Mouse (Mus musculus): ENCODE data around the gene Pak6. TPM values are rescaled to one million over a fixed set of nuclear protein-coding genes. Genes with fewer than 3 reads are reported as not detected.

The Pak6 gene
- polyA plus RNA-seq, 1 experiment = 0.06 TPM

GRCm38 (mm10) chr2:118723693-118724486 is 60.8 kb downstream of the Pak6 start:
- H3K27me3 ChIP-seq (ENCODE audit: control insufficient read depth, insufficient read depth, insufficient read length) = peaks cover 70% of the 10 kb centered on the region
- no peak overlapping the region for H3K4me3 ChIP-seq

GRCm38 (mm10) chr2:118725511-118725910 is 62.4 kb downstream of the Pak6 start:
- H3K36me3 ChIP-seq (ENCODE audit: control insufficient read depth, insufficient read depth) = no peaks in the 10 kb centered on the region
- TF ChIP-seq TCF12 (IDR thresholded peaks at IDR 0.05; ENCODE audit: insufficient read depth, poor library complexity, severe bottlenecking) (no peak), TCF3 (IDR thresholded peaks at IDR 0.05; ENCODE audit: insufficient read length, low read depth) (no peak), MAX (IDR thresholded peaks at IDR 0.05; ENCODE audit: low read depth) (no peak), SRF (IDR thresholded peaks at IDR 0.05; ENCODE audit: control insufficient read depth, insufficient read length, low read depth) (no peak), MYOG (IDR thresholded peaks at IDR 0.05; ENCODE audit: control insufficient read depth in 1 of 3, insufficient read depth in 1 of 3, insufficient read length in 2 of 3, low read depth in 2 of 3) (no peak), CEBPB (IDR thresholded peaks at IDR 0.05; ENCODE audit: insufficient read depth, poor library complexity, severe bottlenecking) (no peak), REST (IDR thresholded peaks at IDR 0.05; ENCODE audit: insufficient read depth, insufficient read length) (no peak), E2F4 (IDR thresholded peaks at IDR 0.05; ENCODE audit: insufficient read depth) (no peak), USF1 (IDR thresholded peaks at IDR 0.05; ENCODE audit: low read depth) (no peak), POLR2AphosphoS2 (IDR thresholded peaks at IDR 0.05; ENCODE audit: insufficient read length, low read depth) (no peak), MYOD1 (IDR thresholded peaks at IDR 0.05; ENCODE audit: control insufficient read depth in 1 of 3, insufficient read length in 2 of 3, low read depth in 2 of 3) (no peak), POLR2A (IDR thresholded peaks at IDR 0.05; ENCODE audit: insufficient read length, low read depth) (no peak)
- H3K4me2 ChIP-seq (ENCODE audit: low read depth) = no peak overlapping the region
- no peaks in the 10 kb centered on the region for H3K79me2 ChIP-seq (ENCODE audit: control insufficient read depth, insufficient read depth)
- no peak overlapping the region for H3K4me3 ChIP-seq
- peaks cover 62% of the 10 kb centered on the region for H3K27me3 ChIP-seq (ENCODE audit: control insufficient read depth, insufficient read depth, insufficient read length)
- H3ac ChIP-seq (ENCODE audit: control insufficient read depth, insufficient read length) = no peak overlapping the region

More at GRCm38 (mm10) chr2:118723693-118724486, 60.8 kb downstream of the Pak6 start:
- Histone ChIP-seq H3K36me3 (ENCODE audit: control insufficient read depth, insufficient read depth) (no peaks in the 10 kb centered on the region), H3ac (ENCODE audit: control insufficient read depth, insufficient read length) (no peak overlapping the region), H3K4me2 (ENCODE audit: low read depth) (no peak overlapping the region), H3K79me2 (ENCODE audit: control insufficient read depth, insufficient read depth) (no peaks in the 10 kb centered on the region)
- TF ChIP-seq TCF3 (IDR thresholded peaks at IDR 0.05; ENCODE audit: insufficient read length, low read depth) (no peak), POLR2A (IDR thresholded peaks at IDR 0.05; ENCODE audit: insufficient read length, low read depth) (no peak), E2F4 (IDR thresholded peaks at IDR 0.05; ENCODE audit: insufficient read depth) (no peak), REST (IDR thresholded peaks at IDR 0.05; ENCODE audit: insufficient read depth, insufficient read length) (no peak), TCF12 (IDR thresholded peaks at IDR 0.05; ENCODE audit: insufficient read depth, poor library complexity, severe bottlenecking) (no peak), POLR2AphosphoS2 (IDR thresholded peaks at IDR 0.05; ENCODE audit: insufficient read length, low read depth) (no peak), MYOD1 (IDR thresholded peaks at IDR 0.05; ENCODE audit: control insufficient read depth in 1 of 3, insufficient read length in 2 of 3, low read depth in 2 of 3) (no peak), MYOG (IDR thresholded peaks at IDR 0.05; ENCODE audit: control insufficient read depth in 1 of 3, insufficient read depth in 1 of 3, insufficient read length in 2 of 3, low read depth in 2 of 3) (no peak), SRF (IDR thresholded peaks at IDR 0.05; ENCODE audit: control insufficient read depth, insufficient read length, low read depth) (no peak), MAX (IDR thresholded peaks at IDR 0.05; ENCODE audit: low read depth) (no peak), USF1 (IDR thresholded peaks at IDR 0.05; ENCODE audit: low read depth) (no peak), CEBPB (IDR thresholded peaks at IDR 0.05; ENCODE audit: insufficient read depth, poor library complexity, severe bottlenecking) (no peak)

- Histone ChIP-seq H3K4me2 (ENCODE audit: low read depth) (no peak overlapping the region), H3ac (ENCODE audit: control insufficient read depth, insufficient read length) (no peak overlapping the region), H3K27me3 (ENCODE audit: control insufficient read depth, insufficient read depth, insufficient read length) (peaks cover 59% of the 10 kb centered on the region), H3K36me3 (ENCODE audit: control insufficient read depth, insufficient read depth) (no peaks in the 10 kb centered on the region), H3K4me3 (no peak overlapping the region), H3K79me2 (ENCODE audit: control insufficient read depth, insufficient read depth) (no peaks in the 10 kb centered on the region)
- TF ChIP-seq MAX (IDR thresholded peaks at IDR 0.05; ENCODE audit: low read depth) = no peak
- TF ChIP-seq USF1 (IDR thresholded peaks at IDR 0.05; ENCODE audit: low read depth) = no peak
- TF ChIP-seq MYOD1 (IDR thresholded peaks at IDR 0.05; ENCODE audit: control insufficient read depth in 1 of 3, insufficient read length in 2 of 3, low read depth in 2 of 3) = no peak
These were observed 63.8 kb downstream of the Pak6 start for GRCm38 (mm10) chr2:118726873-118727272.

GRCm38 (mm10) chr2:118727911-118728310 is 64.8 kb downstream of the Pak6 start:
- Histone ChIP-seq H3ac (ENCODE audit: control insufficient read depth, insufficient read length) (no peak overlapping the region), H3K4me2 (ENCODE audit: low read depth) (no peak overlapping the region), H3K79me2 (ENCODE audit: control insufficient read depth, insufficient read depth) (no peaks in the 10 kb centered on the region), H3K27me3 (ENCODE audit: control insufficient read depth, insufficient read depth, insufficient read length) (peaks cover 58% of the 10 kb centered on the region), H3K4me3 (no peak overlapping the region), H3K36me3 (ENCODE audit: control insufficient read depth, insufficient read depth) (no peaks in the 10 kb centered on the region)
- no peak for TF ChIP-seq POLR2AphosphoS2 (IDR thresholded peaks at IDR 0.05; ENCODE audit: insufficient read length, low read depth)
- TF ChIP-seq TCF3 (IDR thresholded peaks at IDR 0.05; ENCODE audit: insufficient read length, low read depth) = no peak
- no peak for TF ChIP-seq TCF12 (IDR thresholded peaks at IDR 0.05; ENCODE audit: insufficient read depth, poor library complexity, severe bottlenecking)

GRCm38 (mm10) chr2:118728337-118728736 is 65.2 kb downstream of the Pak6 start, which contains the start of gene Plcb2:
Plcb2 (minus strand) TSS chr2:118728438.
- no peak for TF ChIP-seq SRF (IDR thresholded peaks at IDR 0.05; ENCODE audit: control insufficient read depth, insufficient read length, low read depth)
- TF ChIP-seq MAX (IDR thresholded peaks at IDR 0.05; ENCODE audit: low read depth) = no peak
- no peak for TF ChIP-seq E2F4 (IDR thresholded peaks at IDR 0.05; ENCODE audit: insufficient read depth)
- TF ChIP-seq CEBPB (IDR thresholded peaks at IDR 0.05; ENCODE audit: insufficient read depth, poor library complexity, severe bottlenecking) = no peak
- TF ChIP-seq MYOD1 (IDR thresholded peaks at IDR 0.05; ENCODE audit: control insufficient read depth in 1 of 3, insufficient read length in 2 of 3, low read depth in 2 of 3) = no peak
- no peak for TF ChIP-seq MYOG (IDR thresholded peaks at IDR 0.05; ENCODE audit: control insufficient read depth in 1 of 3, insufficient read depth in 1 of 3, insufficient read length in 2 of 3, low read depth in 2 of 3)
- TF ChIP-seq POLR2A (IDR thresholded peaks at IDR 0.05; ENCODE audit: insufficient read length, low read depth) = no peak
- TF ChIP-seq POLR2AphosphoS2 (IDR thresholded peaks at IDR 0.05; ENCODE audit: insufficient read length, low read depth) = no peak
- TF ChIP-seq REST (IDR thresholded peaks at IDR 0.05; ENCODE audit: insufficient read depth, insufficient read length) = no peak
- TF ChIP-seq USF1 (IDR thresholded peaks at IDR 0.05; ENCODE audit: low read depth) = no peak
- no peak for TF ChIP-seq TCF3 (IDR thresholded peaks at IDR 0.05; ENCODE audit: insufficient read length, low read depth)
- no peak for TF ChIP-seq TCF12 (IDR thresholded peaks at IDR 0.05; ENCODE audit: insufficient read depth, poor library complexity, severe bottlenecking)
- peaks cover 54% of the 10 kb centered on the region for H3K27me3 ChIP-seq (ENCODE audit: control insufficient read depth, insufficient read depth, insufficient read length)
- H3ac ChIP-seq (ENCODE audit: control insufficient read depth, insufficient read length) = no peak within 1 kb of the TSS
- no peak within 1 kb of the TSS for H3K4me3 ChIP-seq
- H3K36me3 ChIP-seq (ENCODE audit: control insufficient read depth, insufficient read depth) = no peaks in the 10 kb centered on the region
- no peaks in the 10 kb centered on the region for H3K79me2 ChIP-seq (ENCODE audit: control insufficient read depth, insufficient read depth)
- H3K4me2 ChIP-seq (ENCODE audit: low read depth) = no peak within 1 kb of the TSS
